Mouse (Mus musculus) kidney, postnatal 10 days (tissue): ENCODE measurements around the gene Mdga1.

Experiments
- DNase-seq: peaks from one replicate; pipeline ENCODE4 v3.0.0; 2021; ENCODE audit warnings: mixed read lengths

The Mdga1 gene

DNA sequence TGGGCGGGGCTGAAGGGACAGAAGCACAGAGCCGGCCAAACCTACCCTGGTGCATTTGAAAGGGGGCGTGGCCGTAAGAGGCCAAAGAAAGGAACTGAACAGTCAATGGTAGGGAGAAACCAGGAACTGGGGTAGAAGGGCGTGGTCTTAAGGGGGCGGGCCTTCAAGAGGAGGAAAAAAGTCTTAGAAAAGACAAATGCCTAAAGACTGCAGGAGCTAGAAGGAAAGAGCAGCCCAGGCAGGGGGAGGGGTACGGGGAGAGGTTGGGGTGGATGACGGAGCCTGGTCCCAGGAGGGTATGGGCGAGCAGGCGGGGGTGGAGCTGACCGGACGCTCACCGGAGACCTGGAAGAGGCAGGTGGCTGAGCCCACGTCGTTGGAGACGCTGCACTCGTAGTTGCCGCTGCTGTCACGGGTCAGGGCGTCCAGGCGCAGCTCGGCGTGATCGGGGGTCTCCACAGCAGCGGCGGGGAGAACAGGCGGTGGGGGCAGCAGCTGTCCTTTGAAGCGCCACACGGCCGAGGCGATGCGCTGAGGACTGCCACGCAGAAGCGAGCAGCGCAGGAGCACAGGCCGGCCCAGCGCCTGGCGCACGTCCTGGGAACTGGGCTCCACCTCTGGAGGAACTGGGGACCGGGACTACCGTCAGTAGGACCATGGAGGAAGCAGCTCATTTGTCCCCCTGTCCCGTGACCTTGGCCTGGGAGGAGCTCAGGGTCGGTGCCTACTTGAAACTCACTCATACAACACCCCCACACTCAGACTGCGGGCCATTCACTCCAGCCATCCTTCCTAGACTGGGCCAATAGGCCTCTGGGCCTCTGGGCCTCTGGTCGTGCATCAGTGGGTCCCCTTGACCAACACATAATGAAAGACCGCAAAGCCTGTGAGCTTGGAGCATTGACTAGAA is 127.9 kb downstream of the Mdga1 start:
- peak; percentile 65 for DNase-seq

DNA sequence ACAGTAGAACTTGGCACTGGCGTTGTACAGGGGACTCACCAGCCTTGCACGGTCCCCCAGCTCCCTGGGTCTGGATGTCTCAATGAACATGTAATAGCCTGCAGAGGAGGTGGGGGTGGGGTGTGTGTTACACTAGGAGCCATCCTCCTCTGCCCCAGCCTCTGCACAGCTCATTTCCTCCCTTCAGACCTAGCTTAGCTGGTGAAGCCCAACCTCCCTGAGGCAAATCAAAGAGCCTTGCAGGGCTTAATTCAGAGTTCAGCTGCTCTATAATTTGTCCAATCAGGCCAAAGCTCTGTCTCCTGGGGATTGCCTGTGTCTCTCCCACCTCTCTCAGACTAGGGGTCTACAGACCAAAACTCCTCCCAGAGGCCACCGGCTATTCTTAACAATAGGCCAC is 131.9 kb downstream of the Mdga1 start:
- DNase-seq = no peak

GRCm38 (mm10) chr17:29837441-29837840 is 132.4 kb downstream of the Mdga1 start:
- DNase-seq = no peak

- no peak for DNase-seq
These were observed 135.1 kb downstream of the Mdga1 start for GRCm38 (mm10) chr17:29834768-29835167.

GRCm38 (mm10) chr17:29834333-29834732 is 135.6 kb downstream of the Mdga1 start:
- DNase-seq = no peak

GRCm38 (mm10) chr17:29831696-29832095 is 138.2 kb downstream of the Mdga1 start:
- DNase-seq = no peak

DNA sequence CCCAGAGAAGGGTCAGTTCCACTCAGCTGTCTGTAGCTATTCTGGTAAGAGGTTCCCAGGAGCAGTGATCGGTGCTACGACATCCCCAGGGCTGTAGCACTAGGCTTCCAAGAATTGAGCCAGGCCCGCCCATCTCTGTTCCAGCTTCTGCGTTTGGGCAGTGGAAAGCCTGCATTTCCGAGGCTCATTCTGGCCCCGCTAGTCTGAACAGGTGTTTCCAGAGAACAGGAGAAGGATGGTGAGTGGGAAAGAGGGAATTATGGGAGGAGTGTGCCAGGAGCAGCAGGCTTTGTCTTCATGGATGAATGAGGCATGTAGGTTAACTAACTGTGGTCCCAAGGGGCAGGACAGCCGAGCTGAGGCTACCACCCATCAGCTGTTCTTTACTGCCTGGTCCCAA is 140.8 kb downstream of the Mdga1 start:
- no peak for DNase-seq

DNA sequence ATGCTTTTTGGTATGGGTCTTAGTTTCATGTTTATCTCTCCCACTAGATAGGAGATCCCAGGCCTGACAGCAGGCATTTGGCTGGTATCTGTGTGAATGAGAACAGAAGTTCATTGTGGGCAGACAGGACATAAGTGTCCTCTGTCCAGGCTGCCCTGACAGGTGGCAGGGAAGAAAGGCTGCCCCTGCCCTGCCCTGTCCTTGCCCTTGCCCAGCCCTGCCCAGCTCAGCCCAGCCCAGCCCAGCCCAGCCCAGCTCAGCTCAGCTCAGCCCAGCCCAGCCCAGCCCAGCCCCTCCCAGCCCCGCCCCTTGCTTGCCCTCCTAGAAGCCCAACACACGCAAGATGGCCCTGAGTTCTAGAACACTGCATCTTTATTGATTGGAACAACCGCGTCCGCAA is 142.3 kb downstream of the Mdga1 start:
- no peak for DNase-seq

- no peak for DNase-seq
These were observed 145.3 kb downstream of the Mdga1 start for GRCm38 (mm10) chr17:29824512-29825120.

- DNase-seq = no peak
These were observed 145.7 kb downstream of the Mdga1 start for GRCm38 (mm10) chr17:29824208-29824509.

DNA sequence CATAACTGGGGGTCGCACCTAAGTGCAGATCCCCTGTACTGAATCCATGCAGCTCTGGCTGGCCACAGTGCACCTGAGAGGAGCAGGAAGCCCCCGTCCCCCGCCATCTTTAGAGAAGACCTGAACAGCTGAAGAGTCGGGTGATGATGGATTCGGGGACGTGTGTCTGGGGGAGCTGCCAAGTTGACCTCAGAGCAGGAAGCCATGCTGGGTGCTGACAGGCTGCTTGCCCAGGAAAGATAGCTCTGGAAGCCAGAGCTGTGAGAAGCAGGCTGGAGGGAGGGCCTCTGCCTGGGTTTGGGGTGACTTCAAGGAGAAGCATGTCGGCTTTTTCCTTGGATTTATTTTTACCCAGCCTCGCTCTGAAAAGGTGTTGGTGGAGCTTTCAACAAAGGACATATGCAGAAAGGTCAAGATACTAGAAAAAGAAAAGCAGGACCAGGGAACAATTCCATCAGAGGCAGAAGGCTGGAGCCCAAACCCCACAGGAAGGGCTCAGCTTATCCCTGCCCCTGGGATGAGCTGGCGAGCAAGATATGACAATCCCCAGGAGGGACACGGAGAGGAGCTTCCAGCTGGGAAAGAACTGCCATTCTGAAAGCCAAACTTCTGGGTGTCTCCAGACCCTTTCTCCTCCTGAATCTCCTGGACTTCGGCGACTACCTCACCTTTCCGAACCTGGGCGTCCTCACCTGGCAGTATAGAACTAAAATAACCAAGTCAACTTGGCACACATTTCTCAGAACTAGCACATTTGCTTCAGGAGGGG is 146.3 kb downstream of the Mdga1 start:
- DNase-seq = no peak

DNA sequence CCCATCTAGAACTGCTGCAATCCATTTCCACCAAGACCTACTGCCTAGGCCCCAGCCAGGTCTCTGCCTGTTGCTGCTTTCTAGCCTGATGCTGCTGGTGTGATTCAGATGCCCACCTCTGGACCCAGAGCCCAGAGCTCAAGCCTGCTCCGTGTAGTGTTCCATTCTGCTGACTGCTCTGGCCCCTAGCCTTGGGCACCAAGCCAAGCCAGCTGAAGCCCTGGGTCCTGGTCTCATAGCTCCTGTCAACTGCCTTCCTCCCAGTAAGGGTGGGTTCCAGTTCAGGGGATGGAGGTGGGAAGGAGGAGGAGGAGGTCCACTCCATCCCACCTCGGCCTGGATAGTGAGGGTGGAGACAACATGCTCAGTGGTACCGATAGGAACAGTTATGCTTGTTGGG is 150.3 kb downstream of the Mdga1 start:
- no peak for DNase-seq

- no peak for DNase-seq
These were observed 150.9 kb downstream of the Mdga1 start for GRCm38 (mm10) chr17:29818989-29819388.

- no peak for DNase-seq
These were observed 151.5 kb downstream of the Mdga1 start for GRCm38 (mm10) chr17:29818264-29818945.

- no peak for DNase-seq
These were observed 155.1 kb downstream of the Mdga1 start for GRCm38 (mm10) chr17:29814758-29815157.

DNA sequence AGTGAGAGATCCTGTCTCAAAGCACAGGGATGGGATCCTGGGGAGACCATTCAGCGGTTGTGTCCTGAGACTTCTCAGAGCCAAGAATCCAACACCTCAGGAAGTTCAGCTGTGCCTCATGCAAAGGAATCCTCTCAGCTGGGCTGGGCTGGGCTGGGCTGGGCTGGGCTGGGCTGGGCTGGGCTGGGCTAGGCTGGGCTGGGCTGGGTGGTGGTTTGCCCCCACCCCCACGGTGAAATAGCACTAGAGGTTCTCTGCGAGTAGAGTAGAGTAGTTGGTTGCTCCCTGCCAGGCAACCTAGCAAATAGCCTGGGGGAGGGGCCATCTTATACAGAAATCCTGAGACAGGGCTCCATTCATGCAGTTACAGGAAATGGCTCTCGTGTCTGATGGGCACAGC is 156.6 kb downstream of the Mdga1 start:
- no peak for DNase-seq

GRCm38 (mm10) chr17:29803545-29803944 is 166.3 kb downstream of the Mdga1 start:
- peak; percentile 36 for DNase-seq

DNA sequence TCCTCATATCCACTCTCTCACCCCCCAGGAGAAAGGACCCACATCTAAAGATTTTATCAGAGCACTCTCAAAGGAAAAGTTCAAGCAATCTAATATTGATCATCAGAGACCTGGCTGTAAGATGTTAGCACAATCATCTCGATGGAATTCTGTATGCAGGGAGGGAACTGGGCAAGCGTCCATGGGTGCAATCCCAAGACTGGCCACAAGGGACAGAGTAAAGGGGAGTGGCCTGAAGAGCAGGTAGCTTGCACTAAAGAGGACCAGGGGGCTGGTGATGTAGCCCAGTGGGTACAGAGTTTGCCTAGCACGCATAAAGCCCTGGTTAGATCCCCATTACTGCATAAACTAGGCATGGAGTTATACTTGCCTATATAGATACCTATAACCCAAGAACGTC is 168.5 kb downstream of the Mdga1 start:
- DNase-seq = peak; percentile 83

- DNase-seq = no peak
These were observed 169.8 kb downstream of the Mdga1 start for GRCm38 (mm10) chr17:29800096-29800455.

- no peak for DNase-seq
These were observed 170.3 kb downstream of the Mdga1 start for GRCm38 (mm10) chr17:29799398-29800095.

DNA sequence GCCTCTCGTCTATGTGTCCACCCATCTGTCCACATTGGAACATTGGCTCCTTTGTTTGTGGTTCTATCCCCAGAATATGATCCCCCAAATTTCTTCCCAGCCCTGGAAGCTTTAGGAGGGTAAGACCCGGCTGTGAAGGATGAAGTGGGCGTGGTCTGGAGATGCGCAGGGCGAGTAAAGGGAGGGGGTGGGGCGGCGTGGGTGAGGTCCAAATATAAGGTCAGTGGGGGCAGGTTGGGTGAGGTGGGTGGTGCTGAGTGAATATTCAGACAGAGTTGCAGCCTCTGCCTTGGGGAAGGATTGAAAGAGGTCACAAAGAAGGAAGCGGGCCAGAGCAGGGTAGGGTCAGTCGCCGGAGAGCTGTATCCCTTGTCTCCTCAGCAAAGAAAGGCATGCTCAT is 171.7 kb downstream of the Mdga1 start:
- DNase-seq = no peak

GRCm38 (mm10) chr17:29796787-29797186 is 173.1 kb downstream of the Mdga1 start:
- no peak for DNase-seq

- DNase-seq = peak; percentile 87
These were observed 173.8 kb downstream of the Mdga1 start for GRCm38 (mm10) chr17:29796086-29796485.
